Mouse (Mus musculus) kidney, embryonic 14.5 days (tissue): ENCODE results near the gene Cdr2l. TPM values are rescaled to one million over a fixed set of nuclear protein-coding genes. Genes with fewer than 3 reads are reported as not detected.

Source experiments
- ATAC-seq: fragments of 200-750 bp; cut with Nextera tagmentation; 2 replicates; pipeline ENCODE4 v1.8.0; 2017; ENCODE audit warnings: moderate number of reproducible peaks, mild to moderate bottlenecking, moderate TSS enrichment, moderate library complexity; ENCODE audit not compliant: low FRiP score, low TSS enrichment
- H3K27ac ChIP-seq: fragments of 300-500 bp; sonication (generic); 2 replicates; pipeline ENCODE4 v1.5.1; 2014; ENCODE audit warnings: low read depth, mild to moderate bottlenecking, low read length, moderate library complexity, mixed read lengths
- H3K27me3 ChIP-seq: fragments of 300-500 bp; sonication (generic); 2 replicates; pipeline ENCODE4 v1.6.1; 2014; ENCODE audit warnings: mild to moderate bottlenecking, low read length; ENCODE audit not compliant: control insufficient read depth, insufficient read depth
- H3K36me3 ChIP-seq: fragments of 300-500 bp; sonication (generic); 2 replicates; pipeline ENCODE4 v1.6.1; 2014; ENCODE audit warnings: low read length, mixed read lengths; ENCODE audit not compliant: control insufficient read depth, insufficient read depth
- H3K4me1 ChIP-seq: fragments of 300-500 bp; sonication (generic); 2 replicates; pipeline ENCODE4 v1.6.1; 2014; ENCODE audit warnings: low read length, mixed read lengths; ENCODE audit not compliant: control insufficient read depth, insufficient read depth
- H3K4me2 ChIP-seq: fragments of 300-500 bp; sonication (generic); replicated peaks from 2 replicates; pipeline ENCODE4 v1.6.1; 2014; ENCODE audit warnings: low read depth, mild to moderate bottlenecking, low read length
- H3K4me3 ChIP-seq: fragments of 300-500 bp; sonication (generic); 2 replicates; pipeline ENCODE4 v1.5.1; 2014; ENCODE audit warnings: mild to moderate bottlenecking, low read length
- H3K9ac ChIP-seq: fragments of 300-500 bp; sonication (generic); 2 replicates; pipeline ENCODE4 v1.6.1; 2014; ENCODE audit warnings: low read depth, mild to moderate bottlenecking, low read length, moderate library complexity
- H3K9me3 ChIP-seq: fragments of 300-500 bp; sonication (generic); 2 replicates; pipeline ENCODE4 v1.6.1; 2016; ENCODE audit warnings: low read length; ENCODE audit not compliant: control insufficient read depth
- WGBS: fragments of 180-500 bp; shearing (Covaris S2); extraction: QIAGEN DNeasy Blood & Tissue Kit; methylation state at CpG from one replicate; pipeline ENCODE4 v1.1.7; 2014; 5-methylcytosine and 5-hydroxymethylcytosine counted together
- polyA plus RNA-seq: library from polyadenylated mRNA; unstranded; fragments of >200 nt; fragmentation: Nextera tagmentation; extraction: Ambion mirVana; gene quantifications from 2 replicates; pipeline ENCODE4 v1.2.1, GENCODE M21; 2014

The Cdr2l gene
- polyA plus RNA-seq, 1 experiment from 2014 or later: 13.0 TPM

DNA sequence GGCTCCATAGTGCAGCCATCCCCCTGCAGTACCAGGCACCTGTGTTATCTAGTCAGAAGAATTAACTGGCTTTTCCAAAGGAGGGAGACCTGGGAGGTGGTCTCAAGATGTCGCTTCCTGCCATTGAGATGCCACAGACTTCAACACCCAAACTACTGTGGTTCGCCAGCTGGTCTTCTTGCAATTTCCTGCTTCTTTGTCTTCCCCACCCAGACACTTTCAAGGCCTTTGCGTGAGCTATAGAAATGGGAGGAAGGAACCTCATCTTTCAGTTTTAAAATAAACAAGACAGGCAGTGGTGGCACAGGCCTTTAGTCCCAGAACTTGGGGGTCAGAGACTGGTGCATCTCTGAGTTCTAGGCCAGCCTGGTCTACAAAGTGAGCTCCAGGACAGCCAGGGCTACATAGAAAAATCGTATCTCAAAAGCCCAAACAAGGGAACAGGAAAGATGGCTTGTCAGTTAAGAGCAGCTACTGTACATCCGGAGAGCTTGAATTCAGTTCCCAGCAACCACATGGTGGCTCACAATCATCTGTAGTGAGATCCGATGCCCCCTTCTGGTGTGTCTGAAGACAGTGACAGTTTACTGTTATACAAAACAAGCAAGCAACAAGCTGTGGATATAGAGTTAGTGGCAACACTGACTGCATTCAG is 26.7 kb downstream of the Cdr2l start:
- no peak overlapping the region for H3K4me2 ChIP-seq
- H3K4me1 ChIP-seq: peaks cover 15% of the 10 kb centered on the region; the same call in 1 of the 2 replicates
- no peak overlapping the region for H3K4me3 ChIP-seq
- ATAC-seq: no peak
- no peaks in the 10 kb centered on the region for H3K9me3 ChIP-seq
- 84% methylated on average over 6 of the region's 6 CpGs for WGBS
- H3K27me3 ChIP-seq: no peaks in the 10 kb centered on the region
- no peak overlapping the region for H3K27ac ChIP-seq
- no peak overlapping the region for H3K9ac ChIP-seq
- peaks cover 44% of the 10 kb centered on the region for H3K36me3 ChIP-seq

DNA sequence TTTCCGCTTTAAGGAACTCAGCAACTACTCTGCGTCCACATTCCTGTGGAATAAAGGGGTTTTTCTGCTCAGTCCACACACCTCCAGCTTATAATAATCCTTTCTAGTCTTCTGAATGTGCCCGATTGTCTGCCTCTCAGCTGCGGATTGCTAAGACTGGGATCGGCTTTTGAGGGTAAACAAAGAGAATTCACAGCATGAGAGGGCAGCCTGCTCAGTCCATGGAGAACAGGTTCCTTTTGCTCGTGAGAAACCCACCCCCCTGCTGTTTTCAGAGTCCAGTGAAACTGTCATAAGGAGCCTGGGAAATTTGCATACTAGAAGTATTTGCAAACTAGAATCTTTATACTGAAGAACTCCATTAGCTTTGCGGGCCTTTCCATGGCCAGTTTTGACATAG is 27.8 kb downstream of the Cdr2l start:
- Histone ChIP-seq H3K4me3 (no peak overlapping the region), H3K9me3 (no peaks in the 10 kb centered on the region), H3K27ac (no peak overlapping the region), H3K27me3 (no peaks in the 10 kb centered on the region), H3K4me2 (no peak overlapping the region), H3K4me1 (0 out of 2 replicates have a peak, but pooled peaks cover 10% of the 10 kb centered on the region), H3K9ac (no peak overlapping the region), H3K36me3 (peaks cover 44% of the 10 kb centered on the region)
- no peak for ATAC-seq
- 90% methylated on average over 7 of the region's 7 CpGs for WGBS

DNA sequence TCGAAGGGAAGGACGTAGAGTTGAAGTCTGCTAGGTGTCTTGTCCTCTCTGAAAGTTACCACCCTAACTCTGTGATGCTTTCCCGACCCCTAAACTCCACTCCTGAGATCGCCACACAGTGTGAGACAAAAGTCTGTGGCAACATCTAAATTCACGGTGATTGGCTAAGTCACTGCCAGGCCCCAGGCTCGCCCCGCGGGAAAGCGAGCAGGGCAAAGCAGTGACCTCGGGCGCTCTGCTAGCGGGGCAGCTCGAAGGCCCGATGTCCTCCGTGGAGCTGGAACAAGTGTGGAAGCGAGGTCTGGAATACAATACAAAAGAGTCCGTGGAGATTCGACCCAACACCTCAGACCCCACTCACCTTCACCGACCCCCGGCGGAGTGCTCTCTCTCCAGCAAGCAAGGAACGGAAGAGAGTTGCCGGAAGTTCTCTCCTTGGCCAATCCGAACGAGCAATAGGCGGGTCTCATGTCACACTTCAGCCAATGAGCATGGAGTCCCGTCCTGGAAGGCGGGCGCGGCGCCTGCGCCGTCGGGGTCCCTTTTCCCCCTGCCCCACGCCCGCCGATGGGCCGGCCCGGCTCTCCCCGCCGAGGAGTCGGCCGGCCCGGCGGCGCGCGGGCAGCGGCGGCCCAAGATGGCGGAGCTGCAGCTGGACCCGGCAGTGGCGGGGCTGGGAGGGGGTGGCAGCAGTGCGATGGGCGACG is 38.0 kb downstream of the Cdr2l start, which contains the start of the genes Atp5h and Kctd2:
Atp5h (minus strand) TSS at position 432 of the 707 bp plus-strand sequence.
Kctd2 (plus strand) TSS at position 598 of the 707 bp plus-strand sequence.
- peak within 1 kb of the TSS; percentile 88 for H3K4me2 ChIP-seq
- no peaks in the 10 kb centered on the region for H3K27me3 ChIP-seq
- peak within 1 kb of the TSS; percentile 51; the same call in 1 of the 2 replicates for H3K27ac ChIP-seq
- peak within 1 kb of the TSS; percentile 89 for H3K9ac ChIP-seq
- ATAC-seq: peak; percentile 98
- H3K4me1 ChIP-seq: peaks cover 21% of the 10 kb centered on the region
- peak within 1 kb of the TSS; percentile 93 for H3K4me3 ChIP-seq
- under 1% methylated on average over 40 of the region's 56 CpGs for WGBS
- H3K36me3 ChIP-seq: peaks cover 43% of the 10 kb centered on the region
- H3K9me3 ChIP-seq: no peaks in the 10 kb centered on the region

DNA sequence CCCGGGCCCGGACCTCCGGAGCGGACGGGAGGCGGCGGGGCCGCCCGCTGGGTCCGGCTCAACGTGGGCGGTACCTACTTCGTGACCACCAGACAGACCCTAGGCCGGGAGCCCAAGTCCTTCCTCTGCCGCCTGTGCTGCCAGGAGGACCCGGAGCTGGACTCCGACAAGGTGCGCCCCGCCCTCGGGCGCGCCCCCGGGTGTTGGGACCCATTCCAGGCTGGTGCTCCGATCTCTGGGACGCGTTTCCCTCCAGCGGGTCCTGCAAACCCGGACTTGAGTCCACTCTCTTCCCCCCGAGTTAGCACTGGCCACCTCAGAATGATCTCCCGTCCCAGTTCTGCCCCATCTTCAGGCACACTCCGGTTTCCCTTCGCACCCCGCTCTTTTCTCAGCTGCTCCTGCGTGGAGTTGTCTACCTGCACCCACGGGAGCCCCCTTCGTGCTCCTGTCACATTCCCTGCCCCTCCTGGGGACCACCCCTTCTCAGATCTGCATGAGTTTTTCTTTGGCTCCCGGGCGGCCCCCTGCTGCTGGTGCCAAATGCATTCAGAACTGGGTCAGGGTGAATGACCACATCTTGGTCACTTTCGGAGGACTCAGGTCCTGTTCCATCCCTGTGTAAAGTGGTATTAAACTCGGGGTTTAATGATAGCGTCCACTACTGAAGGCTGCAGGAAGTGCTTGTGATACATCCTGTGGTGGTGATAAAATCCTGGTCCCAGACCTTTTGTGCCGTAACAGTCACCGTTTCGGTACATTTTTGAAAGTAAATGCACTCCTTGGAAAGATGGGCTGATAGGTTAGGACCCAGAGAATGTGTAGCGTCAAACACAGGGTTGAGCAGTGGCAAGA is 38.8 kb downstream of the Cdr2l start:
- Histone ChIP-seq H3K27ac (peak overlapping the region; percentile 51; the same call in 1 of the 2 replicates), H3K27me3 (no peaks in the 10 kb centered on the region), H3K4me3 (peak overlapping the region; percentile 93), H3K9me3 (no peaks in the 10 kb centered on the region), H3K9ac (peak overlapping the region; percentile 89), H3K4me1 (peaks cover 21% of the 10 kb centered on the region), H3K36me3 (peaks cover 47% of the 10 kb centered on the region), H3K4me2 (peak overlapping the region; percentile 88)
- 2% methylated on average over 38 of the region's 45 CpGs for WGBS
- peak; percentile 74 for ATAC-seq

DNA sequence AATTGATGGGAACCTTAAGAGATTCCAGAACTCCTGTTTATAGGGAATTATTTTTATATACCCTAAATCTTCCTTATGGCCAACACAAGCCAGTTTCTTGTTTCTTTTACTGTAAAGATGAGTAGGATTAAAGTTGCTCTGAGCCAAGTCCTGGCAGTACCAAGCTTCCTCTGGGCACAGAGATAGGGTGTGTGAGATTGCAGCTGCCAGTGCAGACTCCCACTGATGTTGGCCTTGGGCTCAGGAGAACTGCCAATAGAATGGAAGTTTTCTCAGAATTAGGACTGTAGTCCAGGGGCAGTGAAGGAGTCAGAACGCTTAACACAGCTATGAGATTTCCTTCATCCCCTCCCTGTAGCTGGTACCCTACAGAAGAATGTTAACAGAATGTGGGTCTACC is 39.6 kb downstream of the Cdr2l start:
- Histone ChIP-seq H3K4me1 (peaks cover 21% of the 10 kb centered on the region), H3K4me2 (peak overlapping the region; percentile 88), H3K9ac (peak overlapping the region; percentile 89; the same call in 1 of the 2 replicates), H3K27me3 (no peaks in the 10 kb centered on the region), H3K4me3 (peak overlapping the region; percentile 93; the same call in 1 of the 2 replicates), H3K36me3 (peaks cover 48% of the 10 kb centered on the region), H3K27ac (no peak overlapping the region), H3K9me3 (no peaks in the 10 kb centered on the region)
- no peak for ATAC-seq
- WGBS: 65% methylated on average over 1 of the region's 1 CpGs

DNA sequence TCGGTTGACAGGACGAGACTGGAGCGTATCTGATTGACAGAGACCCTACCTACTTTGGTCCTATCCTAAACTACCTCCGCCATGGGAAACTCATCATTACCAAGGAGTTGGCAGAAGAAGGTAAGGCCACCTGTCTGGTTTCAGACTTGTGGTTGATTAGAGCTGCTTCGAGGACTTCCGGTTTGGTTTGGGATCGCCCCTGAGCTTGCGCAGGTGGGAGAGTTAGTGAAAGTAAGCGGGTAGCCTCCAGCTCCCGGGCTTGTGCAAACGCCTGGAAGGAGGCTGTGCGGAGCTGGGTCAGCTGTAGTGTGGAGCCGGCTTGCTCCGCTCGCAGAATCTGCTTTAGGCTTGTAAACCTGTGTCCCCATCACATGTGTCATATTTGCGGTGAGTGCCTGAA is 40.3 kb downstream of the Cdr2l start:
- 92% methylated on average over 16 of the region's 16 CpGs for WGBS
- no peak for ATAC-seq
- Histone ChIP-seq H3K4me3 (no peak overlapping the region), H3K9me3 (no peaks in the 10 kb centered on the region), H3K4me1 (peaks cover 21% of the 10 kb centered on the region), H3K27me3 (no peaks in the 10 kb centered on the region), H3K4me2 (no peak overlapping the region), H3K27ac (no peak overlapping the region), H3K36me3 (peaks cover 48% of the 10 kb centered on the region), H3K9ac (no peak overlapping the region; the same call in 1 of the 2 replicates)

DNA sequence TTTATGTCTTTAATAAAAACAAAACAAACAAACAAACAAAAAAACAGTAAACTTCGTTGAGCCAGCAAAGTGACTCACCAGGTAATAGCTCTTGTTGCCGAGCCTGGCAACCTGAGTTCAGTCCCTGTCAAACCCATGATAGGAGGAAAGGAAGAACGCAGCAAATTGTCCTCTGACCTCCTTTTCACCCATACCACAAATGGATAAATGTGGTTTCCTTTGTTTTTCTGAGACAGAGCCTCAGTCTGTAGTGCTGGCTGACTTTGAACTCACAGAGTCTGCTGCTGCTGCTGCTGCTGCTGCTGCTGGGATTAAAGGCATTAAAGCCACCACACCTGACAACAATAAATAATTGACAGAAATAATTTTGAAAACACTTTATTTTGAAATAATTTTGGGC is 41.4 kb downstream of the Cdr2l start:
- no peaks in the 10 kb centered on the region for H3K9me3 ChIP-seq
- H3K36me3 ChIP-seq: peaks cover 45% of the 10 kb centered on the region
- ATAC-seq: no peak
- no peak overlapping the region for H3K27ac ChIP-seq
- H3K4me3 ChIP-seq: no peak overlapping the region
- no peaks in the 10 kb centered on the region for H3K27me3 ChIP-seq
- peaks cover 21% of the 10 kb centered on the region for H3K4me1 ChIP-seq
- WGBS: 83% methylated on average over 3 of the region's 3 CpGs
- no peak overlapping the region for H3K9ac ChIP-seq
- no peak overlapping the region for H3K4me2 ChIP-seq

DNA sequence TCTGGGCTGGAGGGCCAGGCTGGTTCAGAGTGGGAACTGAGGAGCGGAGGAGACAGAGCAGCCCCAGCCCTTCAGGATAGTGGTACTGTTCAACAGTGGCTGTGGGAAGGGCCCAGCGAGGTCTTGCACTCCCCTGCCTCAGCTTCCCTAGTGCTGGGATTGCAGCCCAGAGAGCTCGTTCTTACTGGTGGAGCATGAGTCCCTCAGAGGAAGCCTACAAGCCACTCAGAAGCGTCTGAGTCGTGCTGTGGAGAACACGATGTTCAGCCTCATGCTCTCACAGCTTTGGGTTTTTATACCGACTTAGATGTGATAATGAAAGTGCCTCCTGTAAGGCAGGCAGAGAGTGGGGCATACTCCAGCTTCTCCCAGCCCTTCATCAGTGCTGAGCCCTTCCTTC is 43.0 kb downstream of the Cdr2l start:
- Histone ChIP-seq H3K9me3 (no peaks in the 10 kb centered on the region), H3K4me1 (peaks cover 11% of the 10 kb centered on the region), H3K27ac (no peak overlapping the region), H3K27me3 (no peaks in the 10 kb centered on the region), H3K36me3 (peaks cover 57% of the 10 kb centered on the region), H3K4me2 (no peak overlapping the region), H3K9ac (no peak overlapping the region), H3K4me3 (no peak overlapping the region)
- ATAC-seq: no peak
- WGBS: 84% methylated on average over 7 of the region's 7 CpGs
